Mouse (Mus musculus) c-Kit-positive CD71-negative TER-119-negative erythroid progenitor cells, embryonic 14.5 days (primary cell): ENCODE measurements around the gene Arhgef26.
A peak's percentile ranks its signal among the peaks of the same experiment; 100 is the strongest.

Experiments used
- DNase-seq: peaks from one replicate; pipeline ENCODE4 v3.0.0-alpha.2; 2013; ENCODE audit warnings: low read depth

The Arhgef26 gene

GRCm38 (mm10) chr3:62449871-62450496 is 111.8 kb downstream of the Arhgef26 start:
- no peak for DNase-seq

- no peak for DNase-seq
Observed at GRCm38 (mm10) chr3:62452961-62453360, 114.8 kb downstream of the Arhgef26 start.

GRCm38 (mm10) chr3:62454096-62454495 is 116.0 kb downstream of the Arhgef26 start:
- no peak for DNase-seq

GRCm38 (mm10) chr3:62455854-62456253 is 117.7 kb downstream of the Arhgef26 start:
- DNase-seq: no peak

GRCm38 (mm10) chr3:62458284-62459013 is 120.3 kb downstream of the Arhgef26 start:
- peak; percentile 23 for DNase-seq

GRCm38 (mm10) chr3:62459483-62459882 is 121.3 kb downstream of the Arhgef26 start:
- DNase-seq: no peak

- DNase-seq: no peak
Observed at GRCm38 (mm10) chr3:62464276-62464675, 126.1 kb downstream of the Arhgef26 start.

- DNase-seq: no peak
Observed at GRCm38 (mm10) chr3:62470179-62470578, 132.0 kb downstream of the Arhgef26 start.

- DNase-seq: no peak
Observed at GRCm38 (mm10) chr3:62484340-62484739, 146.2 kb downstream of the Arhgef26 start.

- no peak for DNase-seq
Observed at GRCm38 (mm10) chr3:62492568-62492967, 154.4 kb downstream of the Arhgef26 start.

GRCm38 (mm10) chr3:62499327-62499726 is 161.2 kb downstream of the Arhgef26 start:
- DNase-seq: no peak

- no peak for DNase-seq
Observed at GRCm38 (mm10) chr3:62505166-62505900, 167.2 kb downstream of the Arhgef26 start.

GRCm38 (mm10) chr3:62506488-62507205 is 168.5 kb downstream of the Arhgef26 start, which contains the start of gene Dhx36:
Dhx36 (minus strand) TSS chr3:62507004.
- DNase-seq: peak; percentile 87

- DNase-seq: no peak
Observed at GRCm38 (mm10) chr3:62507206-62507647, 169.1 kb downstream of the Arhgef26 start.
